Mouse (Mus musculus): ENCODE results near the gene Cds2.
"Not testable (repeated sequence)": the region's sequence is repeated elsewhere in the genome, so short reads cannot be mapped to it uniquely, and the experiment has no call there.

Cds2 gene

DNA sequence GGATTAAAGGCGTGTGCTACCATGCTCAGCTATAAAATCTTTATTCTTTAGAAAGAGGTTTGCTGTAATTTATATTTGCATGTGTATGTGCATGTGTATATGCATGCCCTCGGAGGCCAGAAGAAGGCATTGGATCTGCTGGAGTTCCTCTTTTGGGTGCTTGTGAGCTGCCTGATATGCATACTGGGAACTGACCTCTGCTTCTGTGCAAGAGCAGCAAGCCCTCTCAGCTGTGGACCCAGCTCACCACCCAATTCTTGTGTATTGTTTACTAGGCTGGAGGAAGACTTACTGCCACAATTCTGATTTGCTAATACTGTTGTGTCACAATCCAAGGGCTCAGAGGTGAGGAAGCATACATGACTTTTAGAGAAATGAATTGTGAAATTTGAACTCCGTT is 3.1 kb downstream of the Cds2 start:
- DNase-seq (ENCODE audit: low spot score), result no peak

GRCm38 (mm10) chr2:132269217-132269616 is 6.3 kb downstream of the Cds2 start:
- no peak for DNase-seq (ENCODE audit: low spot score)

DNA sequence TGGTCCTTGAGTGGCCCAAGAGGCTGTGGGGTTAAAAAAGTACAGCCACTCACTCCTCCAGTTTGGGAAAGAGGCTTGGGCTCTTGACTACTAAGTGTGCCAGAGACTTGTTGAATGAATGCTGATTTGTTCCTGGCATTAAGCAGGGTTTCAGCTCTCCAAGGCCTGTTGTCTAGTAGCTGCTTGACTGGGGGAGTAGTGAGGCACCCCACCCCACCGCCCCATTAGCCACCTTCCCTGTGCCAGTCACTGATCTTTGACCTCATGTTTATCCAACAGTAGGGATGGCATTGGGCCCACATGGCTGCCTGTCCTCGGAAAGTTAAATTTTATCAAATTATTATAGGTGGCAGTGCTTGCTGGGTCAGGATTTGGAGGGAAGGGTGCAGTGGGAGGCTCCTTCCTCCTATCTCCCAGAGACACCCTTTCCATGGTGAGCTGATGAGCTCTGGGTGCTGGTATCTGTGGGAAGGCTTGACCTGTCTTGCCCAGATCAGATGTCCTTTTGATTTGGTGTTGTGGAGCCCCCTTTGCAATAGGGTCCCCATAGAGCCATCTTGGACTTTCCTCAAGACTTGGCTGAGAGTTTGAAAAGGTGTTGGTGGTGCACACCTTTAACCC is 7.5 kb downstream of the Cds2 start:
- no peak for DNase-seq (ENCODE audit: low spot score)

DNA sequence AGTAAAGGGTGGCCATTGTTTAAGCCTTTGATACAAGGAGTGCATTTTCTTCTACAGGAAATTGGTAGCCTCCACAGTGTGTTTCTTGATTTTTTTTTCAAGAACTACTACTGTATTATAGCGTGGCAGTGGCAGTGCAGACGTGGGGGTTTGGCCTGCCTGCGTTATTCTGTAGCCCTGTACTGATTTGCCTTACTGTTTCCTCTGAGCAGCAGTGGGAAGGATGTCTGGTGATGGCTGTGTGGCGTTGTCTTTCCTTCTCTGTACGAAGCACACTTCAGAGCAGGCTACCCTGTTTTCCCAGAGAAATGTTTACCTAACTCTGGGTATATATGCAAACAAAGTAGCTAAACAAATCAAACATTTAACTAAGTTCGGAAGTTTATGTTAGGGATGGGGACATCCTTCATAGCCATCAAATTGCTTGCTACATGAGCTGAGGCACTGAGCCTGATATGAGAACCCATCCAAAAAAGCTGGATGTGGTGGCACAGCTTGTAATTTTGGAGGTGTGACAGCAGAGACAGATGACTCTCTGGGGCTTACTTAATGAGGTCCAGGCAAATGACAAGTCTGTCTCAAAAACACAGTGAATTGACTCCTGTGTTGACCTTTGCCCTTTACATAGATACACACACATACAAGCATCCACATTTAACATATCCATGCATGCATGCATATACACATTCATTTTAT is 9.9 kb downstream of the Cds2 start:
- DNase-seq (ENCODE audit: low spot score), result no peak

GRCm38 (mm10) chr2:132275527-132275926 is 12.6 kb downstream of the Cds2 start:
- DNase-seq (ENCODE audit: low spot score), result no peak

DNA sequence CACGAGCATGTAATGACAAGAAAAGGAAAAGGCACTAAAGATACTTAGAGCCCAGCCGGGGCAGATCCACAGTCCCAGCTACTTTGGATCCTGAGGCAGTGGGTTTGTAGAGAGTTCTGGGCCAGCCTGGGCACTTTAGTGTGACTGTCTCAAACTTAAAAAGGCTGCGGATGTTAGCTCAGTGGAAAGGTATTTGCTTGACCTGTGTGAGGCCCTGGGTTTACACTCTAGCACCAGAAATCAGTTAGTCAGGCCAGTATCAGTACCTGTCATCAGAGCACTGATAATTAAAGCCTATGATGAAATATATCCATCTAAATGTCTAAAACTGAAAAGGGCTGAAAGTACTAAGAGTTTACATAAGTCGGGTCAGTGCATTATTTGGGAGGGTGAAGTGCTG is 13.3 kb downstream of the Cds2 start:
- DNase-seq (ENCODE audit: low spot score), result no peak

DNA sequence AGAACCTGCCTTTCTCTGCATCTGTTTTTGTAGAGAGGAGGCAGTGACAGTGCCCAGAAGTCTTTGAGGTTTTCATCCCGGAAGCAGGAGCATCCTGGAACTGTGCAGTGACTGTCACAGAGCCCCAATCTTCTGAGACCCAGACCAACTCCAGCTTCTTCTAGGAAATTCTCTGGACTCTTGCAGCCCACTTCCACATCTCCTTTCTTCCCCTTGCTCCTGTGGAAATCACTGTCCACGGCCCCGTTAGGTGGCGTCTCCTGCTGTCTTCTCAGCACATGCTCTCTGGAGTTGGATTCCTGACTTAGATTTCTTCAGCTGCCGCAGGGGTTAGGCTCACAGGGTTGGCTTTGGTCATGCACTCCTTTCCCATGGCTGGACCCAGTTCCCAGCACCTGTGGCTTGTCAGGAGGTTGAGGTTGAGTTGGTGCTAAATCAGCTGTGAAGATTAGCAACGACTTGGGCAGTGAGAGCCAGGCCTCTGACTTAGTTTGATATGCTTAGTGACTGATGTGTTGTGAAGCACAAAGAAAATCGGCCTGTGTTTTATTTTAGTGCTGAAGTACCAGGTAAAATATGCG is 15.4 kb downstream of the Cds2 start:
- DNase-seq (ENCODE audit: low spot score), result no peak

GRCm38 (mm10) chr2:132279336-132279882 is 16.5 kb downstream of the Cds2 start:
- no peak for DNase-seq (ENCODE audit: low spot score)

DNA sequence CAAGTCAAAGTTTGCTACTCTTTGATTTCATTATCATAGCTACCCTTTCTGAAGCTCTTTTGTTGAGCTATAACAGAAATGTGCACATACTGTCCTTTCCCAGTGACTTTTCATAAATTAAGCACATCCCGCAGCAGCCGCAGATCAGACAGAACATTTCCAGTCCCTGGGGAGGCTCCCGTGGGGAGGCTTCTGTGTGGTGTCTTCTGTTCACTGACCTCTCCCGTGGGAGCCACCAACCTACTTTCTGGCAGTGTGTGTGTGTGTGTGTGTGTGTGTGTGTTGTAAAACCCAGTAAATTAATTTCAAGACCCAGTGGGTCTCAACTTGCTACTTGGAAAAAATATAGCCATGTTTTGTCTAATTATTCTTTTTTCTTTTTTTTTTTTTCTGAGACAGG is 17.0 kb downstream of the Cds2 start:
- DNase-seq (ENCODE audit: low spot score), result no peak

DNA sequence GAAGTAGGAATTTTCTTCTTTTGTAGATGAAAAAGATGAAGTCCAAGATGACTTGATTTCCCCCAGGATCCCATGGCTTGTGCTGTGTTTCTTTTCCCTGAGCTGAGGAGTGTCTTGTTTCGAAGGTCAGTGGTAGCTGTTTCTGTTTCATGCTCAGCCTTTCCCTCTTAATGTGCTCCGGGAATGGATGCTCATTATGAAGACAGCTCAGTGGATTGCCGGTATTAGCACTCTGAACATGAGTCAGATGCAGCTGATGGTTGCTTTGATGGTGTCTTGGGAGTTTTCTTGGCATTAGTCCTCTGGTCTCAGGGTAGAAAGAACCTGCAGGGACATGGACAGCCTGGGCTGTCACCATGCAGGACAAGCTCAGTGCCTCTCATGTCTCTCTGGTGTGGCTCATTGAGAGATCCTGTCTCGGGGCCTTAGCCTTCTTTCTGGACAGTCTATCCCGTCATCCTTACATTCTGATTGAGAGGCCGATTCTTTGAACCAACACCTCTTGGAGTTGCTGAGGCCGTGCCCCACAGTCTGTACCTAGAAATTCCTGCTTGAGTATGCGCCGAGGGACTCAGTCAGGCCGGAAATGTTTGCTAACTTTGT is 17.7 kb downstream of the Cds2 start:
- no peak for DNase-seq (ENCODE audit: low spot score)

DNA sequence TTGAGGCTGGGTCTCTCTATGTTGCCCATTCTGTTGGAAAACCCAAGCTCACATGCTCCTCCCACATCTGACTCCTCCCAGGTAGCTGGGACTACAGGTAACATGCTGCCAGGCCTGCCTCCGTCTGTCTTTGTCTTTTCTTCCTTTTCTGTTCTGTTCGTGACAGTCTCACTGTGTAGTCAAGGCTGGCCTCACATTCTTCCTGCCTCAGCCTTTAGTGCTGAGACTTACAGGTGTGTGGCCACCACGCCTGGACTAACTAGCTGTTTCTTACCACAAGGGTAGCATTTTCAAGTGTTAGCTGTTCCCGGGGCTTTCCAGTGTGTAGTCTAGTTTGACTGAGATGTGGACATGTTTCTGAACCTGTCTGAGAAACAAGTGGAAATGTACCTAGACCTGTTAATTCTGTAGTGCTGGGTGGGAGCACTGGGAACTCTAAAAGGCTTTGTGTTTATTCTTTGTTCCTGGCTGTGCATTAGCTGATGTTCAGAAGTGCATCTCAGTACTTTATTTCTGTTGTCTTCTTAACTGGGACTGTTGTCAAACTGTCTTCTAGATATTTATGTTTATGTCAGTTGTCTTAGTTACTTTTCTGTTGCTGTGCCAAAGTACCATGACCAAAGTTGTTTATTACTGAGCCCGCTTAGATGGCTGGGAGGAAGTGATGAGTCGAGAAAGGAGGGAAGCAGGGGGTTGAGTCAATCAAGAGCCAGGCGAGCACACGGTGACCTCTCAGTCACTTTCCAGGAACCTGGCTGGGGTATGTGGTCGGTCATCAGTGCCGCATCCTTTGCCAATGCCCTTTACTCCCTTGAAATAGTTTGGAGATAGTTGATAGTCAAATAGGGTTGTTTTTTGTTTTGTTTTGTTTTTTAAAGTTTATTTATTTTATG is 18.9 kb downstream of the Cds2 start:
- DNase-seq (ENCODE audit: low spot score), result no peak

DNA sequence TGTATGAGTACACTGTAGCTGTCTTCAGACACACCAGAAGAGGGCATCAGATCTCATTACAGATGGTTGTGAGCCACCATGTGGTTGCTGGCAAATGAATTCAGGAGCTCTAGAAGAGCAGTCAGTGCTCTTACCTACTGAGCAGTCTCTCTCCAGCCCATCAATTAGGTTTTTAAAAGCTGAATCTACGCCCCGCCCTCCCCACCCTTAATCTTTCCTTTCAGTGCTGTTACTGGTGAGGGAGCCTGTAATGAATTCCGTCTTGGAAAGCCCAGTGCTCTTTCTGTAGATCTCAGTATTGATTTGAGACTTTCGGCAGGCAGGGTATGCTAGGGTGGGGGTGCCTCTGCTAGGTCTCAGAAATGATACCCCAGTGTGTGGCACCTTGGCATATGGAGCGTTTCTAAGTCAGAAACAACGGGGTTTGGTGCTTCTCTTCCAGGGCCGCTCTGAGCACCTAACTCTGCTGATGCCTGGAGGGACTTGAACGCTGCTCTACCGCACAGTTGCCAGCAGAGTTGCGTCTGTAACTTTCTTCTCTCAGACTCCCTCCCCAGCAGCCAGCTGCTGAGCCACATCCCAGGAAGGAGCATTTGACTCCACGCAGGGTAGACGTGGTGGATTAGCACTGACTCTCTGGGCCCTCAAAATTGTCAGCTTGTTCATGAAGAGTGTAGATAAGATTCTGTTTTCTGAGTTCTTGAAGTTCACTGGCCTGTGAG is 19.7 kb downstream of the Cds2 start:
- no peak for DNase-seq (ENCODE audit: low spot score)

GRCm38 (mm10) chr2:132283236-132284070 is 20.5 kb downstream of the Cds2 start:
- no peak for DNase-seq (ENCODE audit: low spot score)

GRCm38 (mm10) chr2:132284492-132285139 is 21.7 kb downstream of the Cds2 start:
- DNase-seq (ENCODE audit: low spot score), result no peak

DNA sequence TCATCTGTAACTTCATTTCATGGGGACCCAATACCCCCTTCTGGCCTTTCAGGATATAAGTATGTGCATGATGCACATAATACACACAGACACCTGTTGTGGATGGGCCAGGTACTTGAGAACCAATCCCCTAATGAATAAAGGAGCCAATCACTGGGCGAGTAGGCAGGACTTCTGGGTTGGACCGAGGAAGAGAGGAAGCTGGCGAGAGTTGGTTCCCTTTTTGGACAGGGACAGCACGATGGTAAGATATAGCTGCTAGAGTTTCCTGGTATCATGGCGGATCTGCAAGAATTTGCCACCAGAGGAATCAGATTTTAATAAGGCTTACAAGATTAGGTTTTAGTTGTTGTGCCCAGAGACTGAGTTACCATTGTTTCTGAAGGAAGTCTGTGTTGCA is 22.8 kb downstream of the Cds2 start:
- not testable (repeated sequence) for DNase-seq (ENCODE audit: low spot score)

GRCm38 (mm10) chr2:132286376-132287076 is 23.6 kb downstream of the Cds2 start:
- no peak for DNase-seq (ENCODE audit: low spot score)

- DNase-seq (ENCODE audit: low spot score), result not testable (repeated sequence)
Observed at GRCm38 (mm10) chr2:132289213-132289612, 26.3 kb downstream of the Cds2 start.

DNA sequence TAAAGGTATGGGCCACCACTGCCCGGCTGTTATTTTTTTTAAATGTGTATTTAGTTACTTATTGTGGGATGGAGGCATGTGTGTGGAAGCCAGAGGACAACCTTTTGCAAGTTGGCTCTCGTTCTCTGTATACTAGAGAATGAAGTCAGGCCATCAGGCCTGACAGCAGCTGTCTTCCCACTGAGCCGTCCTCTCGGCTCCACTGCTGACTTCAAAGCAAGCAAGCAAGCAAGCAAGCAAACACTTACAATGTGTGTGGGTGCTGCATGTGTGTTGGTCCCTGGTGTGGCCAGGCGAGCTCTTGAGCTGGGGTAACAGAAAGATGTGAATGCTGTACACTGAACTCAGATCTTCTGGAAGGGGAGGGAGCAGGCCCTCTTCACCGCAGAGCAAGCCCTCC is 27.9 kb downstream of the Cds2 start:
- no peak for DNase-seq (ENCODE audit: low spot score)

- no peak for DNase-seq (ENCODE audit: low spot score)
Observed at GRCm38 (mm10) chr2:132291265-132291664, 28.3 kb downstream of the Cds2 start.

Data from ovary, postnatal 10 days (tissue).